Mouse (Mus musculus) layer of hippocampus, adult 8-10 months (tissue): ENCODE results near the gene Ror1. TPM values are rescaled to one million over a fixed set of nuclear protein-coding genes. Genes with fewer than 3 reads are reported as not detected.

Experiments used
- DNase-seq, 2 experiments: peaks; one replicate each; pipeline ENCODE4 v3.0.0; 2022; ENCODE audit warnings: low spot score in 2 of 2
- total RNA-seq, 4 experiments: library from RNA; stranded (reverse); gene quantifications; 2 replicates each; pipeline ENCODE4 v1.2.4; 2022

Gene Ror1
- total RNA-seq, 4 experiments from 2014 or later: 4.3 to 5.6 (median 5.1) TPM

- DNase-seq: no peak
Observed at GRCm38 (mm10) chr4:100209106-100209505, 113.5 kb downstream of the Ror1 start.

- no peak for DNase-seq
Observed at GRCm38 (mm10) chr4:100211331-100211730, 115.7 kb downstream of the Ror1 start.

- no peak for DNase-seq
Observed at GRCm38 (mm10) chr4:100214324-100215215, 119.0 kb downstream of the Ror1 start.

GRCm38 (mm10) chr4:100216587-100216986, 121.0 kb downstream of the Ror1 start:
- DNase-seq: no peak

GRCm38 (mm10) chr4:100219026-100219425, 123.4 kb downstream of the Ror1 start:
- no peak for DNase-seq

GRCm38 (mm10) chr4:100219599-100219998, 124.0 kb downstream of the Ror1 start:
- DNase-seq: no peak

GRCm38 (mm10) chr4:100221978-100222737, 126.6 kb downstream of the Ror1 start:
- no peak for DNase-seq

GRCm38 (mm10) chr4:100223532-100223931, 127.9 kb downstream of the Ror1 start:
- DNase-seq: no peak

GRCm38 (mm10) chr4:100223965-100224364, 128.4 kb downstream of the Ror1 start:
- no peak for DNase-seq

- DNase-seq: no peak
Observed at GRCm38 (mm10) chr4:100226619-100227018, 131.0 kb downstream of the Ror1 start.

- DNase-seq: no peak
Observed at GRCm38 (mm10) chr4:100228106-100228505, 132.5 kb downstream of the Ror1 start.

GRCm38 (mm10) chr4:100230245-100230644, 134.7 kb downstream of the Ror1 start:
- no peak for DNase-seq

GRCm38 (mm10) chr4:100230963-100231362, 135.4 kb downstream of the Ror1 start:
- no peak for DNase-seq

- no peak for DNase-seq
Observed at GRCm38 (mm10) chr4:100231906-100232305, 136.3 kb downstream of the Ror1 start.

- DNase-seq: no peak
Observed at GRCm38 (mm10) chr4:100232541-100232940, 136.9 kb downstream of the Ror1 start.

- no peak for DNase-seq
Observed at GRCm38 (mm10) chr4:100233770-100234169, 138.2 kb downstream of the Ror1 start.

- DNase-seq: no peak
Observed at GRCm38 (mm10) chr4:100236339-100236738, 140.7 kb downstream of the Ror1 start.

- no peak for DNase-seq
Observed at GRCm38 (mm10) chr4:100242061-100242756, 146.6 kb downstream of the Ror1 start.

GRCm38 (mm10) chr4:100244250-100244649, 148.7 kb downstream of the Ror1 start:
- DNase-seq: no peak

- DNase-seq: no peak
Observed at GRCm38 (mm10) chr4:100244701-100245100, 149.1 kb downstream of the Ror1 start.

- no peak for DNase-seq
Observed at GRCm38 (mm10) chr4:100247826-100248225, 152.2 kb downstream of the Ror1 start.

GRCm38 (mm10) chr4:100248273-100248672, 152.7 kb downstream of the Ror1 start:
- no peak for DNase-seq
